Mouse (Mus musculus) embryonic facial prominence, embryonic 15.5 days (tissue): ENCODE measurements around the gene Ddb2. TPM values are rescaled to one million over a fixed set of nuclear protein-coding genes. Genes with fewer than 3 reads are reported as not detected.

Experiments used
- ATAC-seq: fragments of 200-750 bp; cut with Nextera tagmentation; 2 replicates; pipeline ENCODE4 v1.8.0; 2017; ENCODE audit warnings: low read depth, moderate TSS enrichment; ENCODE audit not compliant: insufficient number of reproducible peaks, low FRiP score, low TSS enrichment
- H3K27ac ChIP-seq: fragments of 300-500 bp; sonication (generic); replicated peaks from 2 replicates; pipeline ENCODE4 v1.5.1; 2015; ENCODE audit warnings: mild to moderate bottlenecking, inconsistent platforms
- H3K27me3 ChIP-seq: fragments of 300-500 bp; sonication (generic); 2 replicates; pipeline ENCODE4 v1.6.1; 2015; ENCODE audit warnings: inconsistent platforms
- H3K36me3 ChIP-seq: fragments of 300-500 bp; sonication (generic); 2 replicates; pipeline ENCODE4 v1.6.1; 2015; ENCODE audit warnings: mild to moderate bottlenecking, inconsistent platforms
- H3K4me1 ChIP-seq: fragments of 300-500 bp; sonication (generic); 2 replicates; pipeline ENCODE4 v1.6.1; 2015; ENCODE audit warnings: inconsistent platforms
- H3K4me2 ChIP-seq: fragments of 300-500 bp; sonication (generic); replicated peaks from 2 replicates; pipeline ENCODE4 v1.6.1; 2015; ENCODE audit warnings: mild to moderate bottlenecking, inconsistent platforms
- H3K4me3 ChIP-seq: fragments of 300-500 bp; sonication (generic); replicated peaks from 2 replicates; pipeline ENCODE4 v1.5.1; 2015; ENCODE audit warnings: mild to moderate bottlenecking, inconsistent platforms
- H3K9ac ChIP-seq: fragments of 300-500 bp; sonication (generic); 2 replicates; pipeline ENCODE4 v1.6.1; 2015; ENCODE audit warnings: inconsistent platforms
- H3K9me3 ChIP-seq: fragments of 300-500 bp; sonication (generic); replicated peaks from 2 replicates; pipeline ENCODE4 v1.6.1; 2016; ENCODE audit warnings: inconsistent platforms
- WGBS: fragments of 180-500 bp; shearing (Covaris S2); methylation state at CpG from one replicate; pipeline ENCODE4 v1.1.7; 2015; 5-methylcytosine and 5-hydroxymethylcytosine counted together
- polyA plus RNA-seq: library from polyadenylated mRNA; unstranded; fragments of >200 nt; fragmentation: Nextera tagmentation; extraction: Ambion mirVana; gene quantifications from 2 replicates; pipeline ENCODE4 v1.2.1, GENCODE M21; 2015

Gene Ddb2
- polyA plus RNA-seq, 1 experiment from 2014 or later = 18.7 TPM

GRCm38 (mm10) chr2:91264711-91265681 is 28.2 kb upstream of the Ddb2 start, which contains the start of gene Arfgap2:
Arfgap2 (plus strand) TSS chr2:91264974.
- 2% methylated on average over 72 of the region's 72 CpGs for WGBS
- H3K4me2 ChIP-seq = peak within 1 kb of the TSS; percentile 78
- peaks cover 60% of the 10 kb centered on the region for H3K36me3 ChIP-seq
- peaks cover 20% of the 10 kb centered on the region for H3K4me1 ChIP-seq
- peak within 1 kb of the TSS; percentile 83 for H3K4me3 ChIP-seq
- peak within 1 kb of the TSS; percentile 91 for H3K27ac ChIP-seq
- ATAC-seq = peak; percentile 99
- peak within 1 kb of the TSS; percentile 93 for H3K9ac ChIP-seq
- H3K9me3 ChIP-seq = no peaks in the 10 kb centered on the region
- no peaks in the 10 kb centered on the region for H3K27me3 ChIP-seq

GRCm38 (mm10) chr2:91263692-91264660 is 27.2 kb upstream of the Ddb2 start:
- 88% methylated on average over 17 of the region's 17 CpGs for WGBS
- ATAC-seq = no peak
- Histone ChIP-seq H3K4me3 (peak overlapping the region; percentile 83), H3K9ac (peak overlapping the region; percentile 93), H3K4me1 (peaks cover 20% of the 10 kb centered on the region), H3K36me3 (peaks cover 50% of the 10 kb centered on the region), H3K27ac (peak overlapping the region; percentile 91), H3K4me2 (peak overlapping the region; percentile 78), H3K27me3 (no peaks in the 10 kb centered on the region), H3K9me3 (no peaks in the 10 kb centered on the region)

GRCm38 (mm10) chr2:91259493-91259892 is 22.7 kb upstream of the Ddb2 start:
- Histone ChIP-seq H3K4me2 (no peak overlapping the region), H3K4me1 (peaks cover 40% of the 10 kb centered on the region), H3K9ac (no peak overlapping the region), H3K36me3 (peaks cover 27% of the 10 kb centered on the region), H3K27ac (no peak overlapping the region), H3K9me3 (no peaks in the 10 kb centered on the region), H3K27me3 (0 out of 2 replicates have a peak, but pooled peaks cover 10% of the 10 kb centered on the region), H3K4me3 (no peak overlapping the region)
- 92% methylated on average over 1 of the region's 1 CpGs for WGBS
- no peak for ATAC-seq

GRCm38 (mm10) chr2:91258830-91259229 is 22.0 kb upstream of the Ddb2 start:
- Histone ChIP-seq H3K4me1 (peaks cover 33% of the 10 kb centered on the region), H3K27ac (no peak overlapping the region), H3K9me3 (no peaks in the 10 kb centered on the region), H3K27me3 (0 out of 2 replicates have a peak, but pooled peaks cover 12% of the 10 kb centered on the region), H3K36me3 (peaks cover 27% of the 10 kb centered on the region), H3K4me3 (no peak overlapping the region; the same call in 1 of the 2 replicates), H3K9ac (no peak overlapping the region), H3K4me2 (peak overlapping the region; percentile 93; the same call in 1 of the 2 replicates)
- ATAC-seq = no peak
- WGBS = 38% methylated on average over 1 of the region's 1 CpGs

- Histone ChIP-seq H3K4me2 (peak overlapping the region; percentile 93), H3K27me3 (0 out of 2 replicates have a peak, but pooled peaks cover 12% of the 10 kb centered on the region), H3K9me3 (no peaks in the 10 kb centered on the region), H3K36me3 (peaks cover 20% of the 10 kb centered on the region), H3K4me3 (peak overlapping the region; percentile 73), H3K27ac (peak overlapping the region; percentile 85), H3K4me1 (peaks cover 33% of the 10 kb centered on the region), H3K9ac (peak overlapping the region; percentile 33)
- no peak for ATAC-seq
- WGBS = 34% methylated on average over 5 of the region's 5 CpGs
Observed at GRCm38 (mm10) chr2:91258054-91258453, 21.3 kb upstream of the Ddb2 start.

GRCm38 (mm10) chr2:91257126-91257980 is 20.6 kb upstream of the Ddb2 start:
- 2% methylated on average over 22 of the region's 22 CpGs for WGBS
- Histone ChIP-seq H3K9me3 (no peaks in the 10 kb centered on the region), H3K4me1 (peaks cover 33% of the 10 kb centered on the region), H3K36me3 (peaks cover 13% of the 10 kb centered on the region), H3K4me3 (peak overlapping the region; percentile 73), H3K27me3 (0 out of 2 replicates have a peak, but pooled peaks cover 12% of the 10 kb centered on the region), H3K27ac (peak overlapping the region; percentile 85), H3K4me2 (peak overlapping the region; percentile 93), H3K9ac (peak overlapping the region; percentile 33)
- peak; percentile 79 for ATAC-seq

GRCm38 (mm10) chr2:91256256-91257125 is 19.7 kb upstream of the Ddb2 start:
- H3K9ac ChIP-seq = peak overlapping the region; percentile 33
- peak; percentile 78 for ATAC-seq
- peak overlapping the region; percentile 73 for H3K4me3 ChIP-seq
- H3K27ac ChIP-seq = peak overlapping the region; percentile 85
- 0 out of 2 replicates have a peak, but pooled peaks cover 12% of the 10 kb centered on the region for H3K27me3 ChIP-seq
- H3K4me2 ChIP-seq = peak overlapping the region; percentile 93
- H3K9me3 ChIP-seq = no peaks in the 10 kb centered on the region
- peaks cover 8% of the 10 kb centered on the region; the same call in 1 of the 2 replicates for H3K36me3 ChIP-seq
- WGBS = under 1% methylated on average over 52 of the region's 52 CpGs
- peaks cover 33% of the 10 kb centered on the region for H3K4me1 ChIP-seq

GRCm38 (mm10) chr2:91255661-91256150 is 18.9 kb upstream of the Ddb2 start, which contains the start of gene Pacsin3:
Pacsin3 (plus strand) TSS chr2:91255954.
- Histone ChIP-seq H3K4me2 (peak within 1 kb of the TSS; percentile 93), H3K27me3 (0 out of 2 replicates have a peak, but pooled peaks cover 12% of the 10 kb centered on the region), H3K9me3 (no peaks in the 10 kb centered on the region), H3K27ac (peak within 1 kb of the TSS; percentile 85), H3K36me3 (0 out of 2 replicates have a peak, but pooled peaks cover 4% of the 10 kb centered on the region), H3K4me3 (peak within 1 kb of the TSS; percentile 73), H3K9ac (peak within 1 kb of the TSS; percentile 33), H3K4me1 (peaks cover 33% of the 10 kb centered on the region)
- WGBS = 2% methylated on average over 27 of the region's 27 CpGs
- no peak for ATAC-seq

GRCm38 (mm10) chr2:91254725-91255380 is 18.1 kb upstream of the Ddb2 start:
- Histone ChIP-seq H3K4me3 (peak overlapping the region; percentile 73; the same call in 1 of the 2 replicates), H3K36me3 (no peaks in the 10 kb centered on the region), H3K27me3 (0 out of 2 replicates have a peak, but pooled peaks cover 12% of the 10 kb centered on the region), H3K27ac (no peak overlapping the region), H3K4me2 (peak overlapping the region; percentile 93), H3K9ac (no peak overlapping the region), H3K4me1 (peaks cover 33% of the 10 kb centered on the region), H3K9me3 (no peaks in the 10 kb centered on the region)
- no peak for ATAC-seq
- WGBS = 19% methylated on average over 8 of the region's 8 CpGs
